ENCODE assay signal across 11 mouse cellular contexts in the genomic region with DNA sequence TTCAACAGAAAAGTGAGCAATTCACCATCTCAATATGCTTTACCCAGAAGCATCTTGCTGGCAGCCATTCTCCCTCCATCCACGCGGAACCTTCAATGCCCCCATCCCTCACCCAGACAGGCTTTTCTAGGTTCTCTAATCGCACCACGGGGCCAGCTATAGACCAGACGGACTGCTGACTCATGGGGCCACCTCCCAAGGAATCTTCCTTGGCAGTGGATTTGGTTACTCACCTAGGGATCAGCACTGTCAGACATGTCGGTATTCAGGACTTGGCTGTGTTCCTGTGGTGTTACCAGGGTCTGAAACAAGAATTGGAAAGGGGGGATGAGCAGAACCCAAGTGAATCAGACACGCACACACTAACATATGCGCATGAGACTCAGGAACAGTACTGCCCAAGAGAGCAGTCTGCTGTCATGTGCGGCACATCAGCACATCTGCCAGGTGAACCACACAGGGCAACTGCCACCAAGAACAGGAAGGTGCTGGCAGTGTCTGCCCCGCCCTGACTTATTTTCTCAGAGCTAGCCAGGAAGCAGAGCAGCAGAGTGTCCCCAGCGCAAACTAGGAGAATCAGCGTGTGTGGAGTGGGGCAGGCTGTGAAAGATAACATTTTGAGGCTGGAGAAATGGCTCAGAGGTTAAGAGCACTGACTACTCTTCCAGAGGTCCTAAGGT. TPM values are rescaled to one million over a fixed set of nuclear protein-coding genes. Genes with fewer than 3 reads are reported as not detected.
DNase-seq lines count a peak whose midpoint lies in the region; ATAC-seq and TF ChIP-seq lines count a peak whose summit lies in the region.
"Had no signal": no experiment of that assay in that cellular context is flagged by ENCODE, and none has a peak within 500 bp of the region (broad histone marks: within the 10 kb centered on the region; RNA-seq: fewer than 3 reads in every experiment).

No protein-coding gene starts in this region.

- no peaks in the 10 kb centered on the region for H3K27me3 ChIP-seq in heart, embryonic 16.5 days (ENCODE audit: control insufficient read depth, insufficient read depth, low read length)
- H3K27me3 ChIP-seq in heart, embryonic 12.5 days (replicated peaks), result no peaks in the 10 kb centered on the region
- H3K27me3 ChIP-seq in stomach, postnatal 0 days (ENCODE audit: control insufficient read depth, insufficient read depth, low read length), result no peaks in the 10 kb centered on the region
- no peaks in the 10 kb centered on the region for H3K27me3 ChIP-seq in hindbrain, embryonic 11.5 days (ENCODE audit: control insufficient read depth, insufficient read depth, low read length)
- H3K27me3 ChIP-seq: limb, embryonic 12.5 days had no signal

- 76% methylated on average over 12 of the region's 12 CpGs for WGBS in heart, embryonic 16.5 days
- WGBS in heart, embryonic 12.5 days, result 79% methylated on average over 12 of the region's 12 CpGs
- 60% methylated on average over 12 of the region's 12 CpGs for WGBS in stomach, postnatal 0 days
- 90% methylated on average over 12 of the region's 12 CpGs for WGBS in hindbrain, embryonic 11.5 days

- no peak for TF ChIP-seq CTCF in stomach, postnatal 0 days (IDR thresholded peaks at IDR 0.05; ENCODE audit: low read depth)

- no peak for ATAC-seq in heart, embryonic 16.5 days (replicated peaks; ENCODE audit: extremely low read depth, insufficient read depth, low FRiP score)
- ATAC-seq in heart, embryonic 12.5 days (ENCODE audit: insufficient number of reproducible peaks, low FRiP score), result no peak
- ATAC-seq in hematopoietic stem cell, adult 5-6 weeks (replicated peaks in 1 of 2; ENCODE audit: insufficient read depth in 1 of 2, low FRiP score in 2 of 2, low TSS enrichment in 1 of 2, low read depth in 1 of 2, poor library complexity in 2 of 2, severe bottlenecking in 2 of 2), result peak; percentile 6 to 41; a peak in 1 of 4 replicates
- ATAC-seq in stomach, postnatal 0 days (ENCODE audit: low FRiP score, low TSS enrichment), result no peak
- ATAC-seq in hindbrain, embryonic 11.5 days (ENCODE audit: low FRiP score), result no peak

- no peak for TF ChIP-seq EP300 in stomach, postnatal 0 days (optimal IDR thresholded peaks at IDR 0.05)

- H3K9me3 ChIP-seq in heart, embryonic 16.5 days (replicated peaks; ENCODE audit: control insufficient read depth, low read length), result no peaks in the 10 kb centered on the region
- H3K9me3 ChIP-seq in heart, embryonic 12.5 days (replicated peaks), result no peaks in the 10 kb centered on the region
- H3K9me3 ChIP-seq in stomach, postnatal 0 days (ENCODE audit: control insufficient read depth, low read length), result no peaks in the 10 kb centered on the region
- no peaks in the 10 kb centered on the region for H3K9me3 ChIP-seq in hindbrain, embryonic 11.5 days (ENCODE audit: control insufficient read depth, low read length)
- H3K9me3 ChIP-seq: limb, embryonic 12.5 days had no signal

- H3K4me3 ChIP-seq in heart, embryonic 16.5 days (ENCODE audit: low read length), result no peak overlapping the region
- no peak overlapping the region for H3K4me3 ChIP-seq in heart, embryonic 12.5 days
- no peak overlapping the region for H3K4me3 ChIP-seq in stomach, postnatal 0 days (ENCODE audit: low read depth, low read length)
- no peak overlapping the region for H3K4me3 ChIP-seq in hindbrain, embryonic 11.5 days (ENCODE audit: low read depth, low read length)
- H3K4me3 ChIP-seq: limb, embryonic 12.5 days had no signal

- peaks cover 23% of the 10 kb centered on the region for H3K4me1 ChIP-seq in heart, embryonic 16.5 days (ENCODE audit: control insufficient read depth, insufficient read depth, low read length)
- peaks cover 49% of the 10 kb centered on the region for H3K4me1 ChIP-seq in heart, embryonic 12.5 days (replicated peaks)
- H3K4me1 ChIP-seq in stomach, postnatal 0 days (replicated peaks; ENCODE audit: control insufficient read depth, insufficient read depth), result no peaks in the 10 kb centered on the region
- H3K4me1 ChIP-seq in hindbrain, embryonic 11.5 days (replicated peaks; ENCODE audit: control insufficient read depth, insufficient read depth, low read length), result peaks cover 8% of the 10 kb centered on the region

- no peak overlapping the region; the same call in 1 of the 2 replicates for H3K4me2 ChIP-seq in heart, embryonic 16.5 days (ENCODE audit: low read depth, low read length)
- no peak overlapping the region for H3K4me2 ChIP-seq in heart, embryonic 12.5 days
- H3K4me2 ChIP-seq in stomach, postnatal 0 days (replicated peaks; ENCODE audit: low read depth), result no peak overlapping the region
- no peak overlapping the region for H3K4me2 ChIP-seq in hindbrain, embryonic 11.5 days (replicated peaks; ENCODE audit: low read depth, low read length)
- H3K4me2 ChIP-seq: limb, embryonic 12.5 days had no signal

- no peak overlapping the region for H3K9ac ChIP-seq in heart, embryonic 16.5 days (ENCODE audit: low read length)
- H3K9ac ChIP-seq in heart, embryonic 12.5 days, result no peak overlapping the region
- H3K9ac ChIP-seq in stomach, postnatal 0 days (ENCODE audit: low read length), result no peak overlapping the region
- H3K9ac ChIP-seq in hindbrain, embryonic 11.5 days (ENCODE audit: low read depth, low read length), result no peak overlapping the region
- H3K9ac ChIP-seq: limb, embryonic 12.5 days had no signal

- no peaks in the 10 kb centered on the region for H3K36me3 ChIP-seq in heart, embryonic 16.5 days (ENCODE audit: control insufficient read depth, insufficient read depth)
- no peaks in the 10 kb centered on the region for H3K36me3 ChIP-seq in heart, embryonic 12.5 days
- H3K36me3 ChIP-seq in stomach, postnatal 0 days (ENCODE audit: control insufficient read depth, insufficient read depth, low read length), result no peaks in the 10 kb centered on the region
- no peaks in the 10 kb centered on the region for H3K36me3 ChIP-seq in hindbrain, embryonic 11.5 days (ENCODE audit: control insufficient read depth, insufficient read depth, low read length)
- H3K36me3 ChIP-seq: limb, embryonic 12.5 days had no signal

- H3K27ac ChIP-seq in heart, embryonic 16.5 days (ENCODE audit: low read length), result peak overlapping the region; percentile 9; the same call in 1 of the 2 replicates
- no peak overlapping the region for H3K27ac ChIP-seq in heart, embryonic 12.5 days (ENCODE audit: poor library complexity, severe bottlenecking)
- peak overlapping the region; percentile 61 for H3K27ac ChIP-seq in stomach, postnatal 0 days (replicated peaks)
- H3K27ac ChIP-seq in hindbrain, embryonic 11.5 days (ENCODE audit: low read depth, low read length), result no peak overlapping the region
- H3K27ac ChIP-seq: limb, embryonic 12.5 days had no signal

- DNase-seq in CD8-positive naive resting alpha-beta T cell, adult 2 months (ENCODE audit: low read depth in 2 of 2, low spot score in 2 of 2), result peak; percentile 57 to 65
- no peak for DNase-seq in stomach, postnatal 0 days (ENCODE audit: low spot score)
- no peak for DNase-seq in hindbrain, embryonic 11.5 days (ENCODE audit: low spot score)
- no peak for DNase-seq in testis, postnatal 14 days (ENCODE audit: low spot score)
- no peak for DNase-seq in ovary, postnatal 10 days (ENCODE audit: low spot score)
- DNase-seq: heart, adult 18-20 months; kidney, adult 11 months had no signal

RNA-seq across cellular contexts. Expression of gene Sema4d, which starts 30.4 kb away (rescaled TPM):
- 17.6 and 22.5 TPM in 2 replicates for polyA plus RNA-seq in heart, embryonic 16.5 days (2015; fragmentation: Nextera tagmentation; extraction: Ambion mirVana)
- 17.3 and 17.4 TPM in 2 replicates for polyA plus RNA-seq in heart, embryonic 12.5 days (2016; fragmentation: Nextera tagmentation; extraction: Ambion mirVana)
- 16.9 and 26.5 TPM in 2 replicates for total RNA-seq in hematopoietic stem cell, adult 5-6 weeks (2017)
- polyA plus RNA-seq in stomach, postnatal 0 days (2015; fragmentation: Nextera tagmentation; extraction: Ambion mirVana), result 6.7 and 8.0 TPM in 2 replicates
- polyA plus RNA-seq in hindbrain, embryonic 11.5 days (2014; fragmentation: Nextera tagmentation; extraction: Ambion mirVana), result 3.9 and 5.2 TPM in 2 replicates

Comparison
In these comparisons a context has a peak if more than half of its experiments do, and no peak if none do; other contexts are left out.
1. H3K27ac ChIP-seq: peak in heart, embryonic 16.5 days (single experiment) and stomach, postnatal 0 days (single experiment); none in heart, embryonic 12.5 days (single experiment) and hindbrain, embryonic 11.5 days (single experiment).
2. ATAC-seq: peak in hematopoietic stem cell, adult 5-6 weeks (2 of 2); none in heart, embryonic 16.5 days (single experiment), heart, embryonic 12.5 days (single experiment), stomach, postnatal 0 days (single experiment) and hindbrain, embryonic 11.5 days (single experiment).
3. DNase-seq: peak in CD8-positive naive resting alpha-beta T cell, adult 2 months (2 of 2); none in stomach, postnatal 0 days (single experiment), hindbrain, embryonic 11.5 days (single experiment), testis, postnatal 14 days (single experiment) and ovary, postnatal 10 days (single experiment).